Mouse (Mus musculus) hindbrain, embryonic 14.5 days (tissue): ENCODE results near the gene Kbtbd4. TPM values are rescaled to one million over a fixed set of nuclear protein-coding genes. Genes with fewer than 3 reads are reported as not detected.

Experiments used
- ATAC-seq: fragments of 200-750 bp; cut with Nextera tagmentation; 2 replicates; pipeline ENCODE4 v1.8.0; 2017; ENCODE audit warnings: moderate number of reproducible peaks, mild to moderate bottlenecking, moderate TSS enrichment, moderate library complexity; ENCODE audit not compliant: low FRiP score
- DNase-seq: peaks from one replicate; pipeline ENCODE4 v3.0.0-alpha.2; 2015; ENCODE audit warnings: low spot score
- H3K27ac ChIP-seq: fragments of 300-500 bp; sonication (generic); 2 replicates; pipeline ENCODE4 v1.5.1; 2014; ENCODE audit warnings: mild to moderate bottlenecking, moderate library complexity
- H3K27me3 ChIP-seq: fragments of 300-500 bp; sonication (generic); 2 replicates; pipeline ENCODE4 v1.6.1; 2014; ENCODE audit warnings: mild to moderate bottlenecking, low read length, mixed read lengths; ENCODE audit not compliant: control insufficient read depth, insufficient read depth
- H3K36me3 ChIP-seq: fragments of 300-500 bp; sonication (generic); replicated peaks from 2 replicates; pipeline ENCODE4 v1.6.1; 2014; ENCODE audit not compliant: control insufficient read depth, insufficient read depth
- H3K4me1 ChIP-seq: fragments of 300-500 bp; sonication (generic); replicated peaks from 2 replicates; pipeline ENCODE4 v1.6.1; 2014; ENCODE audit warnings: antibody characterized with exemption, low read length, mixed read lengths; ENCODE audit not compliant: control insufficient read depth, insufficient read depth
- H3K4me2 ChIP-seq: fragments of 300-500 bp; sonication (generic); replicated peaks from 2 replicates; pipeline ENCODE4 v1.6.1; 2014; ENCODE audit warnings: mild to moderate bottlenecking, moderate library complexity
- H3K4me3 ChIP-seq: fragments of 300-500 bp; sonication (generic); replicated peaks from 2 replicates; pipeline ENCODE4 v1.5.1; 2014; ENCODE audit warnings: mild to moderate bottlenecking, low read length
- H3K9ac ChIP-seq: fragments of 300-500 bp; sonication (generic); 2 replicates; pipeline ENCODE4 v1.6.1; 2014
- H3K9me3 ChIP-seq: fragments of 300-500 bp; sonication (generic); 2 replicates; pipeline ENCODE4 v1.6.1; 2016; ENCODE audit warnings: low read length; ENCODE audit not compliant: control insufficient read depth
- WGBS: fragments of 180-500 bp; shearing (Covaris S2); extraction: QIAGEN DNeasy Blood & Tissue Kit; methylation state at CpG from one replicate; pipeline ENCODE4 v1.1.7; 2014; 5-methylcytosine and 5-hydroxymethylcytosine counted together
- polyA plus RNA-seq: library from polyadenylated mRNA; unstranded; fragments of >200 nt; fragmentation: Nextera tagmentation; extraction: Ambion mirVana; gene quantifications from 2 replicates; pipeline ENCODE4 v1.2.1, GENCODE M21; 2014

The Kbtbd4 gene
- polyA plus RNA-seq, 1 experiment from 2014 or later = 45.5 TPM

DNA sequence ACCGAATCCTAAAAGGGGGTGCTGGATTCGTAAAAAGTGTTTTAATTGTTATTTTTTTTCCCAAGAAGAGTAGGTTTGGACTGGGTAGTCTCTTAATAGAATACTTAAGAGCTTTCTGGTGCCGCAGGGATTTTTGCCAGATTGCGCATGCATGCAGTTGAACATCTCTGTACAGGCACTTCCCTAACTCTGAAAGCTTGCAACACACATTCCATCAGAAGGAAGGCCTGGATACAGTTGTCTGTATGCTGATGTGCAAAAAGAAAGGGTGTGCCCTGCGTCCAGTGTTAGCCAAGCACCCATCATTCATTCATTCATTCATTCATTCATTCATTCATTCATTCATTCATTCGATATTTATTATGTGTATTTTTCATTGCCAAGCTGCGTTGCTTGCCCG is 35.2 kb downstream of the Kbtbd4 start:
- Histone ChIP-seq H3K4me3 (peak overlapping the region; percentile 93), H3K4me2 (peak overlapping the region; percentile 68), H3K4me1 (peaks cover 21% of the 10 kb centered on the region), H3K9ac (peak overlapping the region; percentile 90), H3K27ac (peak overlapping the region; percentile 88), H3K36me3 (no peaks in the 10 kb centered on the region), H3K9me3 (no peaks in the 10 kb centered on the region), H3K27me3 (no peaks in the 10 kb centered on the region)
- ATAC-seq (peak; percentile 71), DNase-seq (peak; percentile 48)
- WGBS = 49% methylated on average over 8 of the region's 8 CpGs

- Histone ChIP-seq H3K27ac (peak within 1 kb of the TSS; percentile 88), H3K9ac (peak within 1 kb of the TSS; percentile 90), H3K4me2 (peak within 1 kb of the TSS; percentile 68), H3K4me1 (peaks cover 24% of the 10 kb centered on the region), H3K36me3 (no peaks in the 10 kb centered on the region), H3K27me3 (no peaks in the 10 kb centered on the region), H3K9me3 (no peaks in the 10 kb centered on the region), H3K4me3 (peak within 1 kb of the TSS; percentile 93)
- under 1% methylated on average over 89 of the region's 113 CpGs for WGBS
- ATAC-seq (peak; percentile 96), DNase-seq (peak; percentile 87)
These were observed 36.0 kb downstream of the Kbtbd4 start, which contains the start of gene Celf1 for GRCm38 (mm10) chr2:90940233-90941229. Celf1 (plus strand) TSS chr2:90940382.

DNA sequence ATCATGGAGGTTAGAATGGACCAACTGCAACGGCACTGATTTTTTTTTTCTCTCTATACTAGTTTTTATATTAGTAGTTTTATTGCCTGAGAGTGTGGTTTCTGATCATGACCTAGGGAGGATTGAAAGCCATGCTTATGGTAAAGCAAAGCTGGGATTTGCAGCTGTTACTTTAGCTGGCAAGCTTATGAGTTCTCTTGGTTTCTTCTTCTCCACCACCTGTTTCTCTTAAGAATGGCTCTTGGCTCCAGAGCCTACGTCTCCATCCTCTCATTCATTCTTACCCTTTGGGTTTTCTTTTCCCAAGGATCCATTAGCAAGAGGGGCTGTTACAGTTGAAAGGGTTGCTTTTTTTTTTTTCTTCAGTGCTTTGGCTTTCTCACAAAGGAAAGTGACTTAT is 37.2 kb downstream of the Kbtbd4 start:
- WGBS = 42% methylated on average over 2 of the region's 2 CpGs
- Histone ChIP-seq H3K9me3 (no peaks in the 10 kb centered on the region), H3K27ac (no peak overlapping the region), H3K27me3 (no peaks in the 10 kb centered on the region), H3K4me3 (peak overlapping the region; percentile 93), H3K9ac (peak overlapping the region; percentile 90), H3K4me1 (peaks cover 24% of the 10 kb centered on the region), H3K36me3 (no peaks in the 10 kb centered on the region), H3K4me2 (peak overlapping the region; percentile 68)
- DNase-seq (no peak), ATAC-seq (no peak)

DNA sequence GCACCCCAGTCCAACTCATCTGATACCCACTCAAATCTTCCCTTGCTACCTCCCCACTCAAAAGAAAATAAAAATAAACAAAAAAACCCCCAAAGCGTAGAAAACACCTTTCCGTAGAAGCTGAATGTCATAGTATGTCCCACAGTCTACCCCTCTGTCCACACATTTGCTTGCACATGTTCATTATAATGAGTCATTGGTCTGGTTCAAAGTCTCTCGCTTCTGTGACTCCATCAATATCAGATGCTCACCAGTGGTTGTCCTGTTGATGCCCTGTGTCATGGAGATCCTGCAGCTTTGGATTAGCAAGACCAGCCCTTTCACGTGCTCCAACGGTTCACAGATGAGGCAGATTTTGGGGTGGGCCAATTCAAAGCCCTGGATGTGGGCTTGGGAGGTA is 45.6 kb downstream of the Kbtbd4 start:
- no peak overlapping the region for H3K27ac ChIP-seq
- H3K4me2 ChIP-seq = no peak overlapping the region
- DNase-seq (no peak), ATAC-seq (no peak)
- no peaks in the 10 kb centered on the region for H3K9me3 ChIP-seq
- 0 out of 2 replicates have a peak, but pooled peaks cover 6% of the 10 kb centered on the region for H3K36me3 ChIP-seq
- H3K27me3 ChIP-seq = no peaks in the 10 kb centered on the region
- no peak overlapping the region for H3K4me3 ChIP-seq
- H3K4me1 ChIP-seq = no peaks in the 10 kb centered on the region
- 85% methylated on average over 5 of the region's 5 CpGs for WGBS
- H3K9ac ChIP-seq = no peak overlapping the region

GRCm38 (mm10) chr2:90950582-90951194 is 46.1 kb downstream of the Kbtbd4 start:
- Histone ChIP-seq H3K9ac (no peak overlapping the region), H3K27me3 (no peaks in the 10 kb centered on the region), H3K36me3 (0 out of 2 replicates have a peak, but pooled peaks cover 6% of the 10 kb centered on the region), H3K27ac (no peak overlapping the region), H3K4me1 (peaks cover 5% of the 10 kb centered on the region), H3K4me2 (no peak overlapping the region), H3K4me3 (no peak overlapping the region), H3K9me3 (no peaks in the 10 kb centered on the region)
- no peak for DNase-seq
- peak; percentile 17; the same call in 1 of the 2 replicates for ATAC-seq

GRCm38 (mm10) chr2:90953461-90953860 is 48.9 kb downstream of the Kbtbd4 start:
- Histone ChIP-seq H3K4me2 (no peak overlapping the region), H3K27ac (no peak overlapping the region), H3K36me3 (0 out of 2 replicates have a peak, but pooled peaks cover 6% of the 10 kb centered on the region), H3K9ac (no peak overlapping the region), H3K4me3 (no peak overlapping the region), H3K9me3 (no peaks in the 10 kb centered on the region), H3K27me3 (no peaks in the 10 kb centered on the region), H3K4me1 (peaks cover 14% of the 10 kb centered on the region)
- ATAC-seq = no peak
- no peak for DNase-seq
- WGBS = 60% methylated on average over 3 of the region's 3 CpGs

DNA sequence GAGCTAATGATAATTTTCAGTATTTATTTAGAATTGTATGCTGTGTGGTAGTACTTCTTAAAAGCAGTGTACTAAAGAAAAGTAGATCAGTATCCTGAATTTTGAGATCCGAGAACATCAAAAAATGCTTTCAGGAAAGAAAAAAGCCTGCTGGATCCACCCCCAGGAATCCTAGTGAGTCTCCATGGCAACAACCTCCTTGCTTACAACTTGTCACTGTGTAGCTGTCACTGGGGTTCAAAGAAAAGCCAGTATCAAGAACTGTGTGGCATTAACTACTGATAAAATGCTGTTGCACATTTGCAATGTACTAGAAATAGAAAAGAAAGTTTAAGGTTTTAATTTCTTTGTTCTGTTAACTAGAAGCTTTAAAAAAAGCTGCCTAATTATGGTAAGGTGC is 51.5 kb downstream of the Kbtbd4 start:
- H3K27ac ChIP-seq = 0 out of 2 replicates have a peak overlapping the region, but pooled peaks have one; percentile 22
- no peaks in the 10 kb centered on the region for H3K36me3 ChIP-seq
- DNase-seq (peak; percentile 41), ATAC-seq (no peak)
- H3K4me1 ChIP-seq = peaks cover 14% of the 10 kb centered on the region
- no peaks in the 10 kb centered on the region for H3K9me3 ChIP-seq
- H3K4me2 ChIP-seq = no peak overlapping the region
- 13% methylated on average over 1 of the region's 1 CpGs for WGBS
- H3K27me3 ChIP-seq = no peaks in the 10 kb centered on the region
- H3K9ac ChIP-seq = no peak overlapping the region
- no peak overlapping the region for H3K4me3 ChIP-seq

DNA sequence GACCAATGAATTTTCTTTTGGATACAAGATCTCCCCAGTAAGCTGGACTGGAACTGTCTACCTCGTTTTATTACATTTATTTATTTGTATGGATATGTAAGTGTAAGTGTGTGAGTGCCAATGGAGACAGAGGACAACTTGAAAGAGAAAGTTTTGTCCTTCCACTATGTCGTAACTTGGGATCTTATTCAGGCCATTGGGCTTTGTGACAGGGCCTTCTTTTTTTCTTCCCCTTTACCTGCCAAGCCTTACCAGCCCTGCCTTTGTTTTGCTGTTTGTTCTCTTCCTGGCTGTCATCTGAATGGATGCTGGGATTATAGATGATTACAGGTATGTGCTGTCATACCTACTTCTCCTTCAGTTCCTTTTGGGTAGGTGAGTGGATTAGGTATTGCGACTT is 54.3 kb downstream of the Kbtbd4 start:
- 96% methylated on average over 3 of the region's 3 CpGs for WGBS
- no peak for ATAC-seq

GRCm38 (mm10) chr2:90960012-90960411 is 55.5 kb downstream of the Kbtbd4 start:
- Histone ChIP-seq H3K9ac (no peak overlapping the region), H3K4me1 (peaks cover 16% of the 10 kb centered on the region), H3K4me2 (no peak overlapping the region), H3K27ac (no peak overlapping the region), H3K4me3 (no peak overlapping the region), H3K27me3 (no peaks in the 10 kb centered on the region), H3K36me3 (no peaks in the 10 kb centered on the region), H3K9me3 (no peaks in the 10 kb centered on the region)
- DNase-seq = no peak
- 98% methylated on average over 2 of the region's 2 CpGs for whole genome bisulfite sequencing
- no peak for ATAC-seq

More for the DNA sequence above, 54.3 kb downstream of the Kbtbd4 start:
- Histone ChIP-seq H3K27ac (no peak overlapping the region), H3K4me1 (peaks cover 14% of the 10 kb centered on the region), H3K36me3 (no peaks in the 10 kb centered on the region), H3K27me3 (no peaks in the 10 kb centered on the region), H3K4me3 (no peak overlapping the region), H3K4me2 (no peak overlapping the region), H3K9ac (no peak overlapping the region), H3K9me3 (no peaks in the 10 kb centered on the region)
- no peak for DNase-seq
